Mouse (Mus musculus) left cerebral cortex, adult 9 months (tissue): ENCODE results near the gene Tmem163.

Experiments used
- DNase-seq, 2 experiments: peaks; one replicate each; pipeline ENCODE4 v3.0.0; 2022; ENCODE audit warnings: low spot score in 2 of 2

Tmem163 gene

DNA sequence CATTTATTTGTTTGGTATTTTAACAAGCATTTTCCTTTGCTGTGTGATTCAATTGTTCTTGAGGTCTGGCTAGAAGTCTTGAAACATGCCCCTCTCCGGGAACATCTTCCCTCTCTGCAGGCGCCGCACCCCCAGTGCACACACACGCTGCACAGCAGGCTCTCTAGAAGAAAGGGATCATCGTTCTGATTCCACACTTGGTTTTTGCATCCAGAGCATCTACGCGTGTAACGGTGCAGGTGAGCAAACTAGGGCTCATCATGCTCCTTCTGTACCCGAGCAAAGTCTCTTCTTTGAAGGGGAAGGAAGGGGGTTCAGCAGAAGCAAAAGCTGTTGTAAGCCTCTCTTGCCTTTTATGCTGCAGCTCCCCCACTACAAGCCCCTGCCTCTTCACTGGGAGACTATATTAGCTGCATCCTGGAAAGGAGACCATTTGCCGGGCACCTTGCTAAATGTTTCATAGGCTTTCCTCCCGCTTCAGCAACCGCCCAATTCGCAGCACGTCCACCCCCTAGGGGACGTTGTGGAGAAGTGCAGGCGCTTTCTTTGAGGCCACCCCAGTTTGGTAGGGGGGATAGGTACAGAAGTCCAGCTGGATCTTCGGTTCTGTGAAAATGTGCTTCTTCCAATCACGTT lies at the start of gene Tmem163:
TSS of gene Tmem163 (minus strand) at position 51 of the 636 bp plus-strand sequence.
- DNase-seq: no peak

GRCm38 (mm10) chr1:127729096-127729495 lies 49.7 kb upstream of the Tmem163 start, which contains the start of gene Acmsd:
TSS of gene Acmsd (plus strand) at chr1:127729413.
- no peak for DNase-seq

DNA sequence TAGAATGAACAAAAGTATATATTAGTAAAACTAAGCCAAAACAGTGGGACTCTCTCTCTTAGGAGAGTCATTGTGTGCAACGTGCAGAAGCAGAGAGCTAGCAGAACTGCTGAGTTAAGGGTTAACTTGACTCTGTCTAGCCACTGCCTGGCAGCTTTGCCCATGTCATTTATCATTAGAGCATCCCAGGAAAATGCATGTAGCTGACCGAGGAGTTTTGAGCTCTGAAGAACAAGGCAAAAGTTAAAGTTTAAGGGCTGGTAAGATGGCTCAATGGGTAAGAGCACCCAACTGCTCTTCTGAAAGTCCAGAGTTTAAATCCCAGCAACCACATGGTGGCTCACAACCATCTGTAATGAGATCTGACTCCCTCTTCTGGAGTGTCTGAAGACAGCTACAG lies 44.2 kb upstream of the Tmem163 start:
- DNase-seq: no peak

DNA sequence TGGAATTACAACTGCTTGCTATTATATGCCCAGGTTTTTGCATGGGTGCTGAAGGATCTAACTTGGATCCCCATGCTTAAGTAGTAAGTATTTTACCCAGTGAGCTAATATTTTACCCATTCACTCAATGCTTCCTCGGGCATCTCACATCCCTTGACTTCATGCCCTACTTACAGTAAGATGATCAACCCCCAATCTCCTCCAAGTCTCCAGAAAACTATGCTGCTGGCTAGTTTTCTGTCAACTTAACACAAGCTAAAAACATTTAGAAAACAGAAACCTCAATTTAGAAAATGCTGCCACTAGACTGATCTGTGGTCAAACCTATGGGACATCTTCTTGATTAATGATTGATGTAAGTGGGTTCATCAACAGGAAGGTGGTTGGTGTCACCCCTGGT lies 38.9 kb upstream of the Tmem163 start:
- DNase-seq: no peak

DNA sequence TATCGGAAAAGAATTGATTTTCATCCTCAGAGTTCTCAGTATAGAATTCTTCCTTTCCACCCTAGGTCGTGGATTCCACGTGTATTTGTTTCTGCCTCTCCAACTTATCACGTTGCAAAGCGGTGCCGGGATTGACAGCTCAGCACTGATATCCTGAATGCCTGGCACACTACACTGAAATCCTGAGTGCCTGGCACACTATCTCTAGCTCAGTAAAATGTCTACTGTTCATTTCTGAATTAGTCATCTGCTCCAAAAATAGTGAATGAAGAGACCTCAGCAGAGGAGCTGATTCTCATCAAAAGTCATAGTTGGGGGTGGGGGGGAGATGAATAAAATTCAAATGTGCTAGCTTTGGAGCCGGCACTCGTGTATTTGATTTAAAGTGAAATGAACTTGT lies 37.1 kb upstream of the Tmem163 start:
- peak; percentile 21 to 30 for DNase-seq

- DNase-seq: peak; percentile 6 to 14
These were observed 26.9 kb upstream of the Tmem163 start for GRCm38 (mm10) chr1:127706269-127706668.

DNA sequence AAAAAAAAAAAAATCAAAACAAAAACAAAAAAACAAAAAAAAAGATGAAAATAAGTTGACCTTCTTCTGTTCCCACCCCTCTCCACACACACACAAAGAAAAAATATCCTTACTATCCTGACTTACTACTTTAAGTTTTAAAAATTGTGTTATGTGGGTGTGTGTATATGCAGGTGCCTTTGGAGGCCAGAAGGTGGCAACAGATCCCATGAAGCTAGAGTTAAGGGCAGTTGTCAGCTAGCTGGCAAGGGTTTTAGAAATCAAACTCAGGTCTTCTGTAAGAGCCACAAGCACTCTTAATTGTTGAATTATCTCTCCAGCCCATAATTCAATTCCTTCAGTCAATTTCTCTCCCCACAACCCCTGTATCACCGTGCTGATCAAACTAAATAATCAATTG lies 22.8 kb upstream of the Tmem163 start:
- no peak for DNase-seq

DNA sequence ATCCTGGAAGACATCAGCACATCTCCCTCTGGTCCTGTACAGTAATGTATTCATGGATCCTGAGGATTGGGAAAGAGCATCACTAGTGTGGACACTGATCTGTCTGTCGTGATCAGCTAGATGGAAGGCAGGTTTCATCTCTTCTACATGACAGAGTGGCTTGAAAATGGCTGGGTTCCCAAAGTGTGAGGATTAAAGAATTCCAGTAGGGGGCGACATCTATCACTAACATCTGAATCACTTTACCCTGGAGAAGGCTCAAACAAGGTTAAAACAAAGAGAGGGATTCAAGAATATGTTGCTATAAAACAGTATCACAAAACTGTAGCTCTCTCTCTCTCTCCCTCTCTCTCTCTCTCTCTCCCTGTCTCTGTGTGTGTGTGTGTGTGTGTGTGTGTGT lies 17.2 kb upstream of the Tmem163 start:
- DNase-seq: peak in 1 of 2 experiments; percentile 17

DNA sequence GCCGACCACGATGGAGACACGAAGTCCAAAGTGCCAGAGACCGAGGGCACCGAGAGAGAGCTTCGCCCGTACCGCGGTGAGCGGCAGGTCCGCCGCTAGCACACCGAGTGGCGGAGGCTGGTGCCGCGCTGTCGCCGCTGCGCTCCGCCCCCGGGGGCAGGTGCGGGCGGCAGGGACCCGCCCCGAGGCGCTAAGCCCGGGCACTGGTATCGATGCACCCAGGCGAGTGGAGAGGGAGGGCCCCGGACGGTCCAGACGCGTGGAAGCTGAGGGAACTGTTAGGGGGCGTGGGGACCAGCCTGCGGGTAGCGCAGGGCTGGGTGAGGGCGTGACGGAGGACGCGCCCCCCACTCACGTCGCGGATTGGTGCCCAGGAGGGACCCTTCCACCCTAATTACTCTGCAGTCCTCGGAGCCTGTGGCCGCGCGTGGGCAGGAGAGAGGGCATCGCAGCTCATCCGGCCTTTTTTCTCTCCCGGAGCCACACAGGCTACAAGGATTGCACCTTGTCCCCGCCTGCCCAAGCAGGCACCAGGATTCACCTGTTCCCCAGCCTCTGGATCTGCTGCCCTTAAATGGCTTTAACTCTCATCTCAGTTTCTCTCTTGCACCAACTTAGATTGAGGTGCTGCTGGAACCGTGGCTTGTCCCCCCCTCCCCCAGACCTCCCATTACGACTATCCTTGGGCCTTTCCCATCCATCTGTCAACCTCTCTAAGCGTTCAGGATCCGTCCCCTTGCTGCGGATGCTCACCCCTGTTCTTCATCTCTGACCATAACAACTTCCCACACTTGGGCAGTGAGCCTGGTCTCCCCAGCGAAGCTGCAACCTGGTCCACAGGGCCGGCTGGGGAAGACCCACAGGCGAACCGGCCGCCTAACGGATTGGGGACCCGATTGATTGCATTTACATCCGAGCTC lies 1.4 kb downstream of the Tmem163 start:
- no peak for DNase-seq

DNA sequence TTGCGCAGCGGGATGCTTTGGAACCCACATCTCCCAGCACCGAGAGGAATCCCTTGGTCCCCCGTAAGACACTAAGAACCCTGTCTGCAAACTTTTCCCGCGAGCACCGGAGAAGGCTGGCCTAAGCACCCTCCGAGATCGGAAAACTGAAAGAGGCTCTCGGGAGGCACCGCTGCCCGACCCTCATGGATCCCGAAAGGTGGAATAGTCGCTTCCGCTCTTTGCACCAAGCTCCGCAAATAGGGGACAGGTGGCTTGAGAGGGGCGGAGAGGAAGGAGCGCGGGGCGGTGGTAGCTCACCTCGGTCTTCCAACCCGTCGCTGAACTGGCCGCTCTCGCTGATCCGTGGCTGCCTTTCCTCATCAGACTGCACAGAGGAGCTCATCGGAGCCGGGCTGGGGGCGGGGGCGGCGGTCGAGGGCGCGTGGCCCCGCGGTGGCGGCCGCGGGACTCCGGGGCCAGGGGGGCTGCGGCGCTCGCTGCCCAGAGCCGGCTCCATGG lies 2.2 kb downstream of the Tmem163 start:
- DNase-seq: no peak

DNA sequence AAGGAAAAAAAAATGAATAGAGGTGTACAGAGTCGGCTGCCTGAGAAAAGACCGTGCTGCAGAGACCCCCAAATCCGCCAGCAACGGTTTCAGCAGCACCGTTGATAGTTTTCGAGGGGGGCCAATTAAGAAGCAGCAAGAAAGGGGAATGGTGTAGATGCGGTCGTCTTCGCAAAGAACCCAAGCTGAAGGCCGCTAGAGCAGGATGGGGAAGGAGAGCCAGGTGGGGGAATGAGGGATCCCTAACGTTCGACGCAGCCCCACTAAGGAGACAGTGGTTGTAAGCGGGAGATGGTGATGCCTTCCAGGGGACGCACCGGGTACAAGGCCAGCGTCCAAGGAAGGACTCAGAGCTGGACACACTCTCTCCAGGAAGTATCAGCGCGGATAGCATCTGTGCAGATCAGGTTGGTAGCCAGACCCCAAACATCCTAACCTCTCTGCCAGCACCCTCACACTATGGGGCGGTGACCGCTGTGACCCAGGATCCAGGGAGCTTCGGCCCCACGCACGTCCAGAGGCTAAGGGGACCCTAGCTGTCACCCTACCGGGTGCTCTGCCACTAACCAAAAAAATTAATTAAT lies 2.7 kb downstream of the Tmem163 start:
- no peak for DNase-seq

- no peak for DNase-seq
These were observed 3.2 kb downstream of the Tmem163 start for GRCm38 (mm10) chr1:127676116-127676515.

GRCm38 (mm10) chr1:127675253-127675652 lies 4.1 kb downstream of the Tmem163 start:
- DNase-seq: no peak

- DNase-seq: no peak
These were observed 5.9 kb downstream of the Tmem163 start for GRCm38 (mm10) chr1:127673221-127674050.

- DNase-seq: no peak
These were observed 11.2 kb downstream of the Tmem163 start for GRCm38 (mm10) chr1:127668161-127668560.

DNA sequence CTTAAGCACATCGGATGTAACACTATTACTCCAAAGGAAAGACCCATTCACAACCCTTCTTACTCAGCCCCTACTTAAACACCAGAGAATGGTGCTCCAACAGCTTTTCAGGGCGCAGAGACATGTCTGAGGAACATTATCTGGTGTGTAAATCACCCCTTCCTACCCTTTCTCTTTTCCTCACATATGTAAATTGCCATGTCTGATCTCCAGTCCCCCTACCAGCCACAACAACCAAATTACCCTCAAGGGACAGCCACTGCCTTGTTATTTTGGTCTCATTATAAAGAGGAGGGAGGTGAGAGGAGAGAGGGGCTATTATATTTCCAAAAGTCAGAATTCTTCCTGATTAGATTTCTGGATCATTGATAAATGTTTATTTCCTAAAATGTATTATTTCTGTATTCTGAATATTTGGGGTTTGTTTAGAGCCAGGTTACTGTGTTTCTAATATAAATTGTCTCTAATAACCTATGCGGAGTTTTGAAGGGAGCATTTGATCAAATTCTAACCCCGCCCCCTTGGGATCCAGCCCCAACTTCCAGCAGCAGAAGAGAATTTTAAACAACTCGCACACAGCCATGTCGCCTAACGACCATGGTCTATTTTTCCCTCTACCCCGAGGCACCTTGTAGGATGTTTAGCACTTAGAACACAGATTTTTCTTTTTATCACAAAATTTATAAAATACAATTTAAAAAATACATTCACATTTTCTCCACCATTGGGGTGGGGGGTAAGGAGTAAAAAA lies 12.1 kb downstream of the Tmem163 start:
- DNase-seq: no peak

- DNase-seq: no peak
These were observed 13.1 kb downstream of the Tmem163 start for GRCm38 (mm10) chr1:127666221-127666620.

DNA sequence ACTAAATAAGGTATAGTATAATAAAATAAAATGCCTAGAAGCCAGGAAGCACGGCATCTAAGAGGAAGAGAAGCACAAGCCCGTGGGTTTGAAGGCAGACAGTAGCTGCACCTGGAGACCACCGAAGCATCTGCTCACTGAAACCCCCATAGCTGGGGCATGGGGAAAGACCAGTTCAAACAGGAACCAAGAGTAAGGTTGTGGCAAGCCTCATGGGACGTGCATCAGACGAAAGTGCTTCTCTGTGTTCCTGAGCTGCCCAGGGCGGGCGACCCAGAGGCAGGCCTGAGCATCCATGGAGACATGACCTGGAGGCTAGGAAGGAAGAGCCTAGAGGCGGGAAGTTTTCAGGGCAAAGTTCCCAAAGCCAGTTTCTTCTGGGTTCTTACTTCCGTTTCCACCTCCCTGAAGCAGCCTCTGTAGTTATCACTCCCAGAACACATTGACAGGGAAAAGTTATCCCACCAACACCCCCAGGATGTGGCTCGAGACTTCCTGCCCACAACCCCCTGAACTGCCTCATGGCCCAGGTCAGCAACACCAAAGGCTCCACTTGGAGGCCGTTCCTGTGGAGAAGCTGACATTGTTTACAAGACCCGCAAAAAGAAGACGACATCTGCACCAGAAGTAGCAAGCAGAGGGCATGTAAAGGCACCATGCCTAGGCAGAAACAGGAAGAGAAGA lies 16.8 kb downstream of the Tmem163 start:
- no peak for DNase-seq

GRCm38 (mm10) chr1:127661118-127662012 lies 18.0 kb downstream of the Tmem163 start:
- no peak for DNase-seq
